Mouse (Mus musculus) liver, embryonic 14 days (tissue): ENCODE data around the gene Foxe3. TPM values are rescaled to one million over a fixed set of nuclear protein-coding genes. Genes with fewer than 3 reads are reported as not detected.

Experiments
- polyA plus RNA-seq: library from polyadenylated mRNA; depleted of rRNA; stranded (reverse); fragments of >200 nt; gene quantifications from 2 replicates; pipeline ENCODE4 v1.2.3, GENCODE M21; 2012; rRNA removed

The Foxe3 gene
- not detected in 2 replicates for polyA plus RNA-seq

GRCm38 (mm10) chr4:114925917-114926312 is at the start of gene Foxe3:
Gene Foxe3 (minus strand): TSS chr4:114926013.

GRCm38 (mm10) chr4:114908829-114909601 is 16.8 kb downstream of the Foxe3 start, which contains the start of gene Foxd2:
Gene Foxd2 (minus strand): TSS chr4:114908873.

Other genes starting within 250 kb of the Foxe3 start
- not detected in 2 replicates for gene Gm12830, start 104.3 kb downstream of the Foxe3 start, polyA plus RNA-seq
- gene Foxd2, start 17.1 kb downstream of the Foxe3 start, polyA plus RNA-seq, result 0.02 TPM in 2 replicates
- gene Cmpk1, start 61.2 kb upstream of the Foxe3 start, polyA plus RNA-seq, result 18.9 and 21.3 TPM in 2 replicates
- gene Stil, start 74.1 kb upstream of the Foxe3 start, polyA plus RNA-seq, result 8.1 and 9.8 TPM in 2 replicates
- 61.9 and 80.4 TPM in 2 replicates for gene Tal1, start 130.4 kb upstream of the Foxe3 start, polyA plus RNA-seq
- 16.9 and 19.1 TPM in 2 replicates for gene Pdzk1ip1, start 162.7 kb upstream of the Foxe3 start, polyA plus RNA-seq
- 0.05 and 0.07 TPM in 2 replicates for gene Cyp4x1, start 208.3 kb upstream of the Foxe3 start, polyA plus RNA-seq